Mouse (Mus musculus) adrenal gland, postnatal 0 days (tissue): ENCODE results near the gene St6gal2. TPM values are rescaled to one million over a fixed set of nuclear protein-coding genes. Genes with fewer than 3 reads are reported as not detected.

Experiments used
- polyA plus RNA-seq: library from polyadenylated mRNA; unstranded; fragments of >200 nt; fragmentation: Nextera tagmentation; extraction: Ambion mirVana; gene quantifications from 2 replicates; pipeline ENCODE4 v1.2.1, GENCODE M21; 2015

Gene St6gal2
- polyA plus RNA-seq: 0.32 and 0.44 TPM in 2 replicates

GRCm38 (mm10) chr17:55445250-55446184, at the start of gene St6gal2:
Gene St6gal2, plus strand, starts transcription at chr17:55445382.

Other genes starting within 250 kb of the St6gal2 start
- not detected in 2 replicates for gene Vmn2r118, start 179.8 kb downstream of the St6gal2 start, polyA plus RNA-seq